Mouse (Mus musculus): Measurements from ENCODE around the gene Slco2b1. TPM values are rescaled to one million over a fixed set of nuclear protein-coding genes. Genes with fewer than 3 reads are reported as not detected.

The Slco2b1 gene
- polyA plus RNA-seq, 1 experiment from 2014 or later = 2.8 TPM

- H3K4me2 ChIP-seq (ENCODE audit: low read depth) = peak within 1 kb of the TSS; percentile 83
- under 1% methylated on average over 68 of the region's 83 CpGs for WGBS
- DNase-seq (ENCODE audit: low spot score) (peak; percentile 42), ATAC-seq (ENCODE audit: insufficient read depth, low FRiP score, low TSS enrichment) (0 out of 2 replicates have a peak, but pooled peaks have one; percentile 29)
- H3K4me1 ChIP-seq (ENCODE audit: control insufficient read depth, insufficient read depth, low read length) = peaks cover 21% of the 10 kb centered on the region
- H3K36me3 ChIP-seq (ENCODE audit: control insufficient read depth, insufficient read depth, low read length) = no peaks in the 10 kb centered on the region
- H3K9ac ChIP-seq (ENCODE audit: low read length) = peak within 1 kb of the TSS; percentile 61
- H3K27ac ChIP-seq (ENCODE audit: low read depth, low read length) = no peak within 1 kb of the TSS
- H3K27me3 ChIP-seq (ENCODE audit: control insufficient read depth, insufficient read depth, low read length) = peaks cover 45% of the 10 kb centered on the region
- H3K9me3 ChIP-seq (ENCODE audit: control insufficient read depth, low read length) = no peaks in the 10 kb centered on the region
- H3K4me3 ChIP-seq (ENCODE audit: low read depth, low read length) = peak within 1 kb of the TSS; percentile 45
These were observed 84.5 kb downstream of the Slco2b1 start, which contains the start of gene Tpbgl for GRCm38 (mm10) chr7:99626376-99627270. Gene Tpbgl (minus strand): TSS chr7:99627103.

GRCm38 (mm10) chr7:99625722-99626375 lies 85.3 kb downstream of the Slco2b1 start:
- Histone ChIP-seq H3K27me3 (ENCODE audit: control insufficient read depth, insufficient read depth, low read length) (peaks cover 45% of the 10 kb centered on the region), H3K36me3 (ENCODE audit: control insufficient read depth, insufficient read depth, low read length) (no peaks in the 10 kb centered on the region), H3K27ac (ENCODE audit: low read depth, low read length) (no peak overlapping the region), H3K9ac (ENCODE audit: low read length) (peak overlapping the region; percentile 61), H3K4me1 (ENCODE audit: control insufficient read depth, insufficient read depth, low read length) (peaks cover 21% of the 10 kb centered on the region), H3K4me3 (ENCODE audit: low read depth, low read length) (peak overlapping the region; percentile 45), H3K4me2 (ENCODE audit: low read depth) (peak overlapping the region; percentile 83), H3K9me3 (ENCODE audit: control insufficient read depth, low read length) (no peaks in the 10 kb centered on the region)
- DNase-seq (ENCODE audit: low spot score) (peak; percentile 90), ATAC-seq (ENCODE audit: insufficient read depth, low FRiP score, low TSS enrichment) (peak; percentile 84)
- under 1% methylated on average over 79 of the region's 81 CpGs for WGBS

GRCm38 (mm10) chr7:99618860-99619259 lies 92.3 kb downstream of the Slco2b1 start:
- DNase-seq (ENCODE audit: low spot score) = no peak
- 12% methylated on average over 3 of the region's 3 CpGs for WGBS

GRCm38 (mm10) chr7:99618264-99618663 lies 92.9 kb downstream of the Slco2b1 start:
- no peak overlapping the region for H3K27ac ChIP-seq (ENCODE audit: low read depth, low read length)
- no peak overlapping the region for H3K9ac ChIP-seq (ENCODE audit: low read length)
- no peaks in the 10 kb centered on the region for H3K27me3 ChIP-seq (ENCODE audit: control insufficient read depth, insufficient read depth, low read length)
- DNase-seq (ENCODE audit: low spot score) = no peak
- no peak overlapping the region for H3K4me2 ChIP-seq (ENCODE audit: low read depth)
- 0 out of 2 replicates have a peak, but pooled peaks cover 2% of the 10 kb centered on the region for H3K4me1 ChIP-seq (ENCODE audit: control insufficient read depth, insufficient read depth, low read length)
- no peaks in the 10 kb centered on the region for H3K9me3 ChIP-seq (ENCODE audit: control insufficient read depth, low read length)
- no peaks in the 10 kb centered on the region for H3K36me3 ChIP-seq (ENCODE audit: control insufficient read depth, insufficient read depth, low read length)
- ATAC-seq (ENCODE audit: insufficient read depth, low FRiP score, low TSS enrichment) = no peak
- no peak overlapping the region for H3K4me3 ChIP-seq (ENCODE audit: low read depth, low read length)
- WGBS = 78% methylated on average over 2 of the region's 2 CpGs

More at GRCm38 (mm10) chr7:99618860-99619259, 92.3 kb downstream of the Slco2b1 start:
- no peak overlapping the region for H3K4me3 ChIP-seq (ENCODE audit: low read depth, low read length)
- H3K9me3 ChIP-seq (ENCODE audit: control insufficient read depth, low read length) = no peaks in the 10 kb centered on the region
- no peak overlapping the region for H3K4me2 ChIP-seq (ENCODE audit: low read depth)
- no peaks in the 10 kb centered on the region for H3K27me3 ChIP-seq (ENCODE audit: control insufficient read depth, insufficient read depth, low read length)
- H3K27ac ChIP-seq (ENCODE audit: low read depth, low read length) = no peak overlapping the region
- no peak overlapping the region for H3K9ac ChIP-seq (ENCODE audit: low read length)
- H3K36me3 ChIP-seq (ENCODE audit: control insufficient read depth, insufficient read depth, low read length) = no peaks in the 10 kb centered on the region
- 0 out of 2 replicates have a peak, but pooled peaks cover 2% of the 10 kb centered on the region for H3K4me1 ChIP-seq (ENCODE audit: control insufficient read depth, insufficient read depth, low read length)
- ATAC-seq (ENCODE audit: insufficient read depth, low FRiP score, low TSS enrichment) = no peak

Other genes with a start within 250 kb of the Slco2b1 start
- gene Klhl35, start 245.3 kb downstream of the Slco2b1 start, polyA plus RNA-seq (2014; fragmentation: Nextera tagmentation; extraction: Ambion mirVana) = 25.8 and 31.4 TPM in 2 replicates
- 687 and 719 TPM in 2 replicates for gene Rps3, start 227.6 kb downstream of the Slco2b1 start, polyA plus RNA-seq (2014; fragmentation: Nextera tagmentation; extraction: Ambion mirVana)
- 5.0 and 5.3 TPM in 2 replicates for gene Arrb1, start 175.9 kb downstream of the Slco2b1 start, polyA plus RNA-seq (2014; fragmentation: Nextera tagmentation; extraction: Ambion mirVana)
- 1.1 and 1.4 TPM in 2 replicates for gene Tpbgl, start 84.2 kb downstream of the Slco2b1 start, polyA plus RNA-seq (2014; fragmentation: Nextera tagmentation; extraction: Ambion mirVana)
- gene Olfr520, start 18.9 kb upstream of the Slco2b1 start, polyA plus RNA-seq (2014; fragmentation: Nextera tagmentation; extraction: Ambion mirVana) = not detected in 2 replicates
- not detected in 2 replicates for gene Olfr521, start 52.2 kb upstream of the Slco2b1 start, polyA plus RNA-seq (2014; fragmentation: Nextera tagmentation; extraction: Ambion mirVana)
- 2.0 and 2.1 TPM in 2 replicates for gene Neu3, start 117.1 kb upstream of the Slco2b1 start, polyA plus RNA-seq (2014; fragmentation: Nextera tagmentation; extraction: Ambion mirVana)
- gene Xrra1, start 147.8 kb upstream of the Slco2b1 start, polyA plus RNA-seq (2014; fragmentation: Nextera tagmentation; extraction: Ambion mirVana) = 0.36 and 0.46 TPM in 2 replicates
- 345 and 366 TPM in 2 replicates for gene Spcs2, start 152.1 kb upstream of the Slco2b1 start, polyA plus RNA-seq (2014; fragmentation: Nextera tagmentation; extraction: Ambion mirVana)

All from neural tube, embryonic 11.5 days (tissue).